Comparison of ENCODE assay signal across 7 mouse cellular contexts in the genomic region with DNA sequence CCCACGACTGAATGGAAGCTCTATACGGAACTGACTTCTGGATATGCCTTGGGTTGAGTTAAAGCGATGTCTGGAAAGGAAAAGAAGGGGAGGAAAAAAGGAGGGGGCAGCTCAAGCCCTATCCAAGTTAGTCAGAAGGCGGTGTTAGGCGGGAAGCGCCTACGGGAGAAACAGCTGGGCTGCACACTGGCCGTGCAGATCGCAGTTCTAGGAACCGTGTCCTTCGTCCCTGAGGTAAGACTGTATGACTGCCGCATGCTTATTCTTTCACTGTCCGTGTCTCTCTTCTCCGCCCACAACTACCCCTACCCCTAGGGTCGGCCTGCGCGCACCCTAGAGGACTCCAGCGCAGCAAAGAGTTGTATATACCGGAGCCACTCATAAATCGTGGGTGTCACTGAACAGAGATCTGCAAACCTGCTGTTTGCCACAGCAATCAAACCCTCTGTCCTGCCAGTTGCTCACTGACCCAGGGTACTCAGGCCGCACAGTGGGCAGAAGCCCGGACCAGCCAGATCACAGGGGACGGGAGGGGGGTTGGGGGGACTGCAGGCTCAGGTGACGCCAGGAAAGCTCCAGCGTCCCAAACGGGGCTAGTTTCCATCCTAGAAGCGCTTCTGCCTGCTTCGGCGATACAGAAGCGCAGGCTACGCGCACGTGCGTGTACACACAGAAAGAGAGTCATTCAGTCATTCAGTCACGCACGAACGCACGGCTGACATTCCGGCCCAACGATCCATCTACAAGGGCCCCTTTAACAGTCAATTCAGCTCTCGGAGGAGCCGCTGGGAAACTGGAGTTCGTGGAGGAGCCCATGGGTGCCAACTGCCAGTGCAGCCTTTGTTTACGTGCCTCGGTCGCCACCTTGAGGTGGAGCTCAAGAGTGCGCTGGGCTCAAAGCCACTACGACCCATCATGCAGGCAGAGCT. TPM values are rescaled to one million over a fixed set of nuclear protein-coding genes. Genes with fewer than 3 reads are reported as not detected.
DNase-seq lines count a peak whose midpoint lies in the region; ATAC-seq and TF ChIP-seq lines count a peak whose summit lies in the region.

No protein-coding gene starts in this region.

- H3K4me2 ChIP-seq in intestine, postnatal 0 days (replicated peaks; ENCODE audit: low read depth), result peak overlapping the region; percentile 98
- H3K4me2 ChIP-seq in midbrain, embryonic 12.5 days (replicated peaks), result peak overlapping the region; percentile 97

- peak overlapping the region; percentile 74 for H3K27ac ChIP-seq in embryonic facial prominence, embryonic 10.5 days (replicated peaks)
- no peak overlapping the region for H3K27ac ChIP-seq in intestine, postnatal 0 days (ENCODE audit: low read depth, low read length)
- H3K27ac ChIP-seq in limb, embryonic 10.5 days, result peak overlapping the region; percentile 75
- no peak overlapping the region for H3K27ac ChIP-seq in midbrain, embryonic 12.5 days (replicated peaks)
- no peak overlapping the region for H3K27ac ChIP-seq in small intestine, adult 2 months (ENCODE audit: insufficient read depth, low read depth, low read length)

- peak; percentile 88 for DNase-seq in adrenal gland, postnatal 10 days
- peak; percentile 86 for DNase-seq in embryonic facial prominence, embryonic 10.5 days (ENCODE audit: low spot score)
- peak; percentile 88 for DNase-seq in limb, embryonic 10.5 days (ENCODE audit: low spot score)

- no peak overlapping the region for H3K9ac ChIP-seq in intestine, postnatal 0 days (ENCODE audit: low read depth, low read length)
- H3K9ac ChIP-seq in midbrain, embryonic 12.5 days (replicated peaks), result peak overlapping the region; percentile 55

- TF ChIP-seq CTCF in intestine, postnatal 0 days (IDR thresholded peaks at IDR 0.05; ENCODE audit: low read depth), result peak; percentile 96
- peak; percentile 83 for TF ChIP-seq CTCF in small intestine, adult 2 months (IDR thresholded peaks at IDR 0.05; ENCODE audit: extremely low read depth, insufficient read length, insufficient replicate concordance, low read depth, low read length)

- WGBS in embryonic facial prominence, embryonic 10.5 days, result under 1% methylated on average over 48 of the region's 48 CpGs
- WGBS in intestine, postnatal 0 days, result under 1% methylated on average over 48 of the region's 48 CpGs
- under 1% methylated on average over 48 of the region's 48 CpGs for WGBS in limb, embryonic 10.5 days
- WGBS in midbrain, embryonic 12.5 days, result under 1% methylated on average over 48 of the region's 48 CpGs
- WGBS in small intestine, adult 2 months, result 1% methylated on average over 48 of the region's 48 CpGs

- H3K4me3 ChIP-seq in embryonic facial prominence, embryonic 10.5 days, result peak overlapping the region; percentile 65
- peak overlapping the region; percentile 54 for H3K4me3 ChIP-seq in intestine, postnatal 0 days (ENCODE audit: low read depth, low read length)
- H3K4me3 ChIP-seq in limb, embryonic 10.5 days, result peak overlapping the region; percentile 62
- H3K4me3 ChIP-seq in midbrain, embryonic 12.5 days, result peak overlapping the region; percentile 53
- H3K4me3 ChIP-seq in small intestine, adult 2 months (ENCODE audit: low read depth, low read length), result peak overlapping the region; percentile 64

- H3K36me3 ChIP-seq in embryonic facial prominence, embryonic 10.5 days (replicated peaks), result no peaks in the 10 kb centered on the region
- no peaks in the 10 kb centered on the region for H3K36me3 ChIP-seq in intestine, postnatal 0 days (ENCODE audit: control insufficient read depth, insufficient read depth)
- H3K36me3 ChIP-seq in limb, embryonic 10.5 days, result no peaks in the 10 kb centered on the region
- no peaks in the 10 kb centered on the region for H3K36me3 ChIP-seq in midbrain, embryonic 12.5 days
- H3K36me3 ChIP-seq in small intestine, adult 2 months (ENCODE audit: control insufficient read depth, insufficient read depth, low read length), result no peaks in the 10 kb centered on the region

- TF ChIP-seq POLR2A in small intestine, adult 2 months (IDR thresholded peaks at IDR 0.05; ENCODE audit: low read depth, low read length), result no peak

- no peaks in the 10 kb centered on the region for H3K9me3 ChIP-seq in embryonic facial prominence, embryonic 10.5 days
- no peaks in the 10 kb centered on the region for H3K9me3 ChIP-seq in intestine, postnatal 0 days (ENCODE audit: control insufficient read depth)
- no peaks in the 10 kb centered on the region for H3K9me3 ChIP-seq in limb, embryonic 10.5 days (replicated peaks)
- H3K9me3 ChIP-seq in midbrain, embryonic 12.5 days, result no peaks in the 10 kb centered on the region

- ATAC-seq in granulocyte monocyte progenitor cell, adult 5-6 weeks (replicated peaks; ENCODE audit: poor library complexity, severe bottlenecking), result peak; percentile 94
- peak; percentile 73 for ATAC-seq in intestine, postnatal 0 days
- peak; percentile 78 for ATAC-seq in midbrain, embryonic 12.5 days (ENCODE audit: low FRiP score, low read depth)

- peaks cover 72% of the 10 kb centered on the region for H3K27me3 ChIP-seq in embryonic facial prominence, embryonic 10.5 days (replicated peaks; ENCODE audit: low read depth, poor library complexity, severe bottlenecking)
- H3K27me3 ChIP-seq in intestine, postnatal 0 days (replicated peaks; ENCODE audit: control insufficient read depth, insufficient read depth, low read length), result peaks cover 36% of the 10 kb centered on the region
- peaks cover 69% of the 10 kb centered on the region for H3K27me3 ChIP-seq in limb, embryonic 10.5 days (ENCODE audit: low read depth, poor library complexity, severe bottlenecking)
- H3K27me3 ChIP-seq in midbrain, embryonic 12.5 days, result peaks cover 64% of the 10 kb centered on the region
- peaks cover 21% of the 10 kb centered on the region for H3K27me3 ChIP-seq in small intestine, adult 2 months (ENCODE audit: control insufficient read depth, insufficient read depth, low read length)

- peaks cover 37% of the 10 kb centered on the region for H3K4me1 ChIP-seq in embryonic facial prominence, embryonic 10.5 days
- peaks cover 4% of the 10 kb centered on the region; the same call in 1 of the 2 replicates for H3K4me1 ChIP-seq in intestine, postnatal 0 days (replicated peaks; ENCODE audit: control insufficient read depth, insufficient read depth, low read length)
- H3K4me1 ChIP-seq in limb, embryonic 10.5 days, result peaks cover 42% of the 10 kb centered on the region
- peaks cover 36% of the 10 kb centered on the region for H3K4me1 ChIP-seq in midbrain, embryonic 12.5 days
- peaks cover 2% of the 10 kb centered on the region; the same call in 1 of the 2 replicates for H3K4me1 ChIP-seq in small intestine, adult 2 months (ENCODE audit: control insufficient read depth, insufficient read depth, insufficient read length, low read length)

RNA-seq across cellular contexts. Expression of a gene that starts 0.6 kb away (rescaled TPM):
- 10 to 100 TPM; 91.7 to 93.5 TPM for total RNA-seq in adrenal gland, postnatal 10 days (2021)
- polyA plus RNA-seq in embryonic facial prominence, embryonic 10.5 days (2016; fragmentation: Nextera tagmentation; extraction: Ambion mirVana), result 339 and 344 TPM in 2 replicates
- total RNA-seq in granulocyte monocyte progenitor cell, adult 5-6 weeks (2014; fragmentation: Nextera tagmentation), result 102 and 146 TPM in 2 replicates
- 215 and 273 TPM in 2 replicates for total RNA-seq in granulocyte monocyte progenitor cell, adult 5-6 weeks (2017)
- 117 and 120 TPM in 2 replicates for polyA plus RNA-seq in intestine, postnatal 0 days (2015; fragmentation: Nextera tagmentation; extraction: Ambion mirVana)
- 329 and 347 TPM in 2 replicates for polyA plus RNA-seq in limb, embryonic 10.5 days (2016; fragmentation: Nextera tagmentation; extraction: Ambion mirVana)
- 319 and 321 TPM in 2 replicates for polyA plus RNA-seq in midbrain, embryonic 12.5 days (2016; fragmentation: Nextera tagmentation; extraction: Ambion mirVana)
- 7.1 and 18.4 TPM in 2 replicates for polyA plus RNA-seq in small intestine, adult 2 months (2012; rRNA removed)

RNA-seq across cellular contexts. Expression of a gene that starts 1.2 kb away (rescaled TPM):
- total RNA-seq in adrenal gland, postnatal 10 days (2021), result 10 to 100 TPM; 40.0 to 42.9 TPM
- polyA plus RNA-seq in embryonic facial prominence, embryonic 10.5 days (2016; fragmentation: Nextera tagmentation; extraction: Ambion mirVana), result 22.7 and 25.5 TPM in 2 replicates
- total RNA-seq in granulocyte monocyte progenitor cell, adult 5-6 weeks (2014; fragmentation: Nextera tagmentation), result 0.45 and 2.6 TPM in 2 replicates
- 0.98 TPM in 1 of 2 replicates, not detected in the other for total RNA-seq in granulocyte monocyte progenitor cell, adult 5-6 weeks (2017)
- 21.6 and 28.2 TPM in 2 replicates for polyA plus RNA-seq in intestine, postnatal 0 days (2015; fragmentation: Nextera tagmentation; extraction: Ambion mirVana)
- polyA plus RNA-seq in limb, embryonic 10.5 days (2016; fragmentation: Nextera tagmentation; extraction: Ambion mirVana), result 16.5 and 23.7 TPM in 2 replicates
- polyA plus RNA-seq in midbrain, embryonic 12.5 days (2016; fragmentation: Nextera tagmentation; extraction: Ambion mirVana), result 63.2 and 65.7 TPM in 2 replicates
- polyA plus RNA-seq in small intestine, adult 2 months (2012; rRNA removed), result 4.2 and 17.6 TPM in 2 replicates

RNA-seq across cellular contexts. Expression of a gene that starts 44.6 kb away (rescaled TPM):
- 1 to 10 TPM; 3.4 to 3.9 TPM for total RNA-seq in adrenal gland, postnatal 10 days (2021)
- 1.3 and 1.4 TPM in 2 replicates for polyA plus RNA-seq in embryonic facial prominence, embryonic 10.5 days (2016; fragmentation: Nextera tagmentation; extraction: Ambion mirVana)
- 0.77 and 0.81 TPM in 2 replicates for total RNA-seq in granulocyte monocyte progenitor cell, adult 5-6 weeks (2014; fragmentation: Nextera tagmentation)
- total RNA-seq in granulocyte monocyte progenitor cell, adult 5-6 weeks (2017), result 2.8 and 2.9 TPM in 2 replicates
- 0.13 and 0.30 TPM in 2 replicates for polyA plus RNA-seq in intestine, postnatal 0 days (2015; fragmentation: Nextera tagmentation; extraction: Ambion mirVana)
- polyA plus RNA-seq in limb, embryonic 10.5 days (2016; fragmentation: Nextera tagmentation; extraction: Ambion mirVana), result 1.1 and 1.3 TPM in 2 replicates
- 0.68 and 0.98 TPM in 2 replicates for polyA plus RNA-seq in midbrain, embryonic 12.5 days (2016; fragmentation: Nextera tagmentation; extraction: Ambion mirVana)
- 0.18 and 0.56 TPM in 2 replicates for polyA plus RNA-seq in small intestine, adult 2 months (2012; rRNA removed)

Comparison
In these comparisons a context has a peak if more than half of its experiments do, and no peak if none do; other contexts are left out.
1. H3K27ac ChIP-seq: peak in embryonic facial prominence, embryonic 10.5 days (single experiment) and limb, embryonic 10.5 days (single experiment); none in intestine, postnatal 0 days (single experiment), midbrain, embryonic 12.5 days (single experiment) and small intestine, adult 2 months (single experiment).
2. Peak in every context shown above with its lines, with median percentiles within 50 percentile points of each other: DNase-seq, H3K4me3 ChIP-seq and ATAC-seq.